22 mouse cellular contexts compared by ENCODE assay signal in the genomic region with DNA sequence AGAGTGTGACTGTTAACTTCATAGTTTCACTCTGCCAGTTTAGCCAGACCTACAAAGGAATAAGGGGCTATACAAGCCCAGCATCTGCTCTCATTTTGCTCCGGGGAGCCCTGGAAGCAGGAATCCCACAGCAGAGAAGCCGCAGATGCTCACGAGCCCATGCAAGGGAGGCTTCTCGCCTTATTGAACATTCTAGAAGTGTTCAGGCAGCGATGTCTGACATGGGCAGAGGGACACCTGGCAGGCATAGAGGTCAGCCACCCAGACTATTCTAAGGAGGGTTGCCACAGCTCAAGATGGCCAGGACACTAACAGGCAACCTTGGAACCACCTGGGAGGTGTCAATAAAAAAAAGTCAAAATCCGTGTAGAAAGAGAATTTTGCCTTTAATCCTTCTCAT.
DNase-seq lines count a peak whose midpoint lies in the region; ATAC-seq and TF ChIP-seq lines count a peak whose summit lies in the region.
"Had no signal": no experiment of that assay in that cellular context is flagged by ENCODE, and none has a peak within 500 bp of the region (broad histone marks: within the 10 kb centered on the region; RNA-seq: fewer than 3 reads in every experiment).

No protein-coding gene starts in this region.

- H3K36me3 ChIP-seq in heart, embryonic 10.5 days = no peaks in the 10 kb centered on the region
- H3K36me3 ChIP-seq: G1E had no signal

- no peak for TF ChIP-seq CTCF in left cerebral cortex, adult 2 months (IDR thresholded peaks at IDR 0.05)

- DNase-seq in frontal cortex, postnatal 14 days (ENCODE audit: low spot score in 2 of 2) = no peak
- DNase-seq in heart, adult 11 months = peak; percentile 83
- DNase-seq in heart, adult 9 months (ENCODE audit: low spot score in 2 of 2) = no peak
- DNase-seq in heart, embryonic 10.5 days (ENCODE audit: low spot score) = peak; percentile 69
- DNase-seq in heart, postnatal 36 days = no peak
- no peak for DNase-seq in left cerebral cortex, adult 2 months (ENCODE audit: extremely low spot score in 1 of 2, low spot score in 2 of 2)
- no peak for DNase-seq in left cerebral cortex, adult 11 months (ENCODE audit: low spot score)
- DNase-seq: adrenal gland, adult 2 months; adrenal gland, adult 8-10 months; adrenal gland, postnatal 10 days; adrenal gland, postnatal 14 days; adrenal gland, postnatal 25 days; adrenal gland, postnatal 36 days; B cell, adult 2 months; cerebellum, adult 11 months; cerebellum, adult 11-12 months had no signal

- H3K27ac ChIP-seq in heart, embryonic 10.5 days = no peak overlapping the region
- 0 out of 2 replicates have a peak overlapping the region, but pooled peaks have one; percentile 47 for H3K27ac ChIP-seq in left cerebral cortex, adult 2 months

- H3K4me1 ChIP-seq in heart, embryonic 10.5 days = peaks cover 18% of the 10 kb centered on the region

- H3K27me3 ChIP-seq in heart, embryonic 10.5 days (ENCODE audit: insufficient read depth, poor library complexity, severe bottlenecking) = no peaks in the 10 kb centered on the region
- H3K27me3 ChIP-seq: CH12.LX, Patski had no signal

- no peak overlapping the region for H3K4me3 ChIP-seq in heart, embryonic 10.5 days
- H3K4me3 ChIP-seq in left cerebral cortex, adult 2 months = no peak overlapping the region

- intact Hi-C loops in heart, postnatal 36 days (cut with DNase I) = no loop called here
- intact Hi-C loops in left cerebral cortex, adult 2 months (cut with DNase I) = no loop called here

- WGBS in heart, embryonic 10.5 days = 83% methylated on average over 6 of the region's 6 CpGs

- 0 out of 2 replicates have a peak, but pooled peaks have one; percentile 25 for ATAC-seq in frontal cortex, adult (ENCODE audit: low TSS enrichment)
- ATAC-seq: activated CD4-positive, CD25-positive, alpha-beta regulatory T cell, adult 4 months; CD4-positive, CD25-positive, alpha-beta regulatory T cell, adult 4 months; Patski had no signal

- H3K9me3 ChIP-seq in heart, embryonic 10.5 days = no peaks in the 10 kb centered on the region

Comparison
In these comparisons a context has a peak if more than half of its experiments do, and no peak if none do; other contexts are left out.
1. DNase-seq: peak in heart, adult 11 months (single experiment) and heart, embryonic 10.5 days (single experiment); none in frontal cortex, postnatal 14 days (0 of 2), heart, adult 9 months (0 of 2), heart, postnatal 36 days (0 of 2), left cerebral cortex, adult 2 months (0 of 2) and left cerebral cortex, adult 11 months (single experiment).